Mouse (Mus musculus): ENCODE results near the gene Ifnar2. TPM values are rescaled to one million over a fixed set of nuclear protein-coding genes. Genes with fewer than 3 reads are reported as not detected.

Ifnar2 gene
- 100 to 1,000 TPM; 108 to 110 TPM for polyA plus RNA-seq (2017; shearing (Covaris generic))

GRCm38 (mm10) chr16:91372577-91373472 lies at the start of gene Ifnar2:
TSS of gene Ifnar2 (plus strand) at chr16:91372783.

GRCm38 (mm10) chr16:91391421-91391820 lies 18.8 kb downstream of the Ifnar2 start, which contains the start of gene Gm21970:
TSS of gene Gm21970 (plus strand) at chr16:91391721.

GRCm38 (mm10) chr16:91405640-91406584 lies 33.3 kb downstream of the Ifnar2 start, which contains the start of gene Il10rb:
TSS of gene Il10rb (plus strand) at chr16:91406164.

Other genes with a start within 250 kb of the Ifnar2 start
- under 1 TPM in 1 of 2 experiments, not detected in 1; 0.06 TPM for gene Olig2, start 147.3 kb upstream of the Ifnar2 start, polyA plus RNA-seq (2017; shearing (Covaris generic))
- not detected for gene Olig1, start 103.0 kb upstream of the Ifnar2 start, polyA plus RNA-seq (2017; shearing (Covaris generic))
- gene Gm21970, start 18.9 kb downstream of the Ifnar2 start, polyA plus RNA-seq (2017; shearing (Covaris generic)): not detected
- gene Il10rb, start 33.4 kb downstream of the Ifnar2 start, polyA plus RNA-seq (2017; shearing (Covaris generic)): 100 to 1,000 TPM in 1 of 2 experiments, 10 to 100 TPM in 1; 84.0 to 129 TPM
- 100 to 1,000 TPM in 1 of 2 experiments, 10 to 100 TPM in 1; 92.5 to 155 TPM for gene Ifnar1, start 112.5 kb downstream of the Ifnar2 start, polyA plus RNA-seq (2017; shearing (Covaris generic))
- gene Ifngr2, start 174.3 kb downstream of the Ifnar2 start, polyA plus RNA-seq (2017; shearing (Covaris generic)): 10 to 100 TPM; 38.0 to 71.5 TPM
- gene Tmem50b, start 225.0 kb downstream of the Ifnar2 start, polyA plus RNA-seq (2017; shearing (Covaris generic)): 10 to 100 TPM; 36.0 to 42.7 TPM
- 1 to 10 TPM; 1.4 to 2.1 TPM for gene Dnajc28, start 246.2 kb downstream of the Ifnar2 start, polyA plus RNA-seq (2017; shearing (Covaris generic))

Measured in activated CD4-positive, CD25-positive, alpha-beta regulatory T cell (primary cell).